In genomic region chr6:129114237-129114636, GRCm38 (mm10) we compare ENCODE assay signal across 25 mouse cellular contexts. TPM values are rescaled to one million over a fixed set of nuclear protein-coding genes. Genes with fewer than 3 reads are reported as not detected.
"Had no signal": no experiment of that assay in that cellular context is flagged by ENCODE, and none has a peak within 500 bp of the region (broad histone marks: within the 10 kb centered on the region; RNA-seq: fewer than 3 reads in every experiment).

No protein-coding gene starts in this region.

RNA-seq across cellular contexts. Expression of gene Clec2e, which starts 13.5 kb away (rescaled TPM):
- total RNA-seq: heart, postnatal 10 days; heart, postnatal 4 days; layer of hippocampus, adult 18-20 months; layer of hippocampus, adult 8-10 months; layer of hippocampus, postnatal 14 days; layer of hippocampus, postnatal 36 days; left cerebral cortex, adult 18-20 months; left cerebral cortex, adult 8-10 months; left cerebral cortex, postnatal 10 days; left cerebral cortex, postnatal 25 days; left cerebral cortex, postnatal 4 days had no signal
- polyA plus RNA-seq: heart, embryonic 11.5 days; heart, embryonic 13.5 days; heart, embryonic 15.5 days; hindbrain, embryonic 10.5 days; hindbrain, embryonic 12.5 days; hindbrain, embryonic 14.5 days; hindbrain, embryonic 16.5 days; inflammation-experienced regulatory T-cells, adult 6 months; kidney, adult 2 months; kidney, embryonic 16.5 days; limb, embryonic 11.5 days; limb, embryonic 13.5 days; limb, embryonic 15.5 days; liver, embryonic 11.5 days had no signal
